Mouse (Mus musculus) C2C12 (cell line): ENCODE measurements around the gene Acacb. TPM values are rescaled to one million over a fixed set of nuclear protein-coding genes. Genes with fewer than 3 reads are reported as not detected.

Source experiments
- H3K27me3 ChIP-seq: one replicate; pipeline ENCODE4 v1.6.1; 2011; ENCODE audit not compliant: control insufficient read depth, insufficient read depth, insufficient read length
- H3K36me3 ChIP-seq: one replicate; pipeline ENCODE4 v1.6.1; 2011; ENCODE audit not compliant: control insufficient read depth, insufficient read depth
- H3K4me3 ChIP-seq: one replicate; pipeline ENCODE4 v1.5.1; 2011; ENCODE audit warnings: mild to moderate bottlenecking, control low read depth; ENCODE audit not compliant: poor library complexity, insufficient read depth, severe bottlenecking
- H3K79me2 ChIP-seq: one replicate; pipeline ENCODE4 v1.6.1; 2011; ENCODE audit not compliant: control insufficient read depth, insufficient read depth
- H3K79me3 ChIP-seq: one replicate; pipeline ENCODE4 v1.6.1; 2011; ENCODE audit warnings: low read depth, control low read depth
- H3ac ChIP-seq: one replicate; pipeline ENCODE3; 2011; ENCODE audit warnings: low read depth; ENCODE audit not compliant: control insufficient read depth, insufficient read length
- CEBPB ChIP-seq: IDR thresholded peaks from one replicate; pipeline ENCODE4 v1.6.1; 2011; ENCODE audit warnings: low read depth, mild to moderate bottlenecking, control low read depth, moderate library complexity
- CTCF ChIP-seq: IDR thresholded peaks from one replicate; pipeline ENCODE4 v1.5.1; 2011; ENCODE audit not compliant: control insufficient read depth, insufficient read depth, insufficient read length
- FOSL1 ChIP-seq: IDR thresholded peaks from one replicate; pipeline ENCODE4 v1.8.0; 2011; ENCODE audit warnings: mild to moderate bottlenecking, low read length; ENCODE audit not compliant: poor library complexity, insufficient read depth, severe bottlenecking
- MAX ChIP-seq: IDR thresholded peaks from one replicate; pipeline ENCODE4 v1.6.1; 2011; ENCODE audit warnings: mild to moderate bottlenecking, control low read depth
- MYOD1 ChIP-seq: IDR thresholded peaks from one replicate; pipeline ENCODE4 v1.6.1; 2011; ENCODE audit warnings: low read depth; ENCODE audit not compliant: control insufficient read depth, insufficient read length
- MYOG ChIP-seq: IDR thresholded peaks from one replicate; pipeline ENCODE4 v1.6.1; 2011; ENCODE audit not compliant: control insufficient read depth, insufficient read length; ENCODE audit errors: extremely low read depth
- USF1 ChIP-seq: IDR thresholded peaks from one replicate; pipeline ENCODE4 v1.6.1; 2011; ENCODE audit warnings: low read depth, mild to moderate bottlenecking, control low read depth, moderate library complexity
- polyA plus RNA-seq: library from polyadenylated mRNA; unstranded; fragments of >200 nt; fragmentation: generic; extraction: Trizol; gene quantifications from one replicate; pipeline ENCODE4 v1.2.1, GENCODE M21; 2012; ENCODE audit warnings: missing spikeins

Acacb gene
- polyA plus RNA-seq, 1 experiment, result 0.26 TPM

DNA sequence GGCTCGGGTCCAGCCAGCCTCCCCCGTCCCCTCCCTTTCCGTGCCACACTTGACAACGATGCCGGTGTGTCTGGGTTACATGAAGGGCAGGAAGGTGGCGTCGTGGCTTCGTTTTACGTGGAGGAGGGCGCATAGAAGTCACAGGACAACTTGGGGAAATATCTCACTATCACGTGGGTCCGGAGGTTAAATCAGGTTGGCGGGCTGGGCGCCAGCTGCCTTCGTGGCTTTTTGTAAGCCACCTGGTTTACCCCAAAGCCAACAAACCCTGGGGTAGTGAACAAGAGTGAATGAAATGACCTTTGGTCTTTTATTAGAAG, 14.9 kb upstream of the Acacb start:
- H3K4me3 ChIP-seq, result peak overlapping the region; percentile 36
- no peaks in the 10 kb centered on the region for H3K79me2 ChIP-seq
- no peaks in the 10 kb centered on the region for H3K27me3 ChIP-seq
- no peak for TF ChIP-seq MYOD1
- no peak for TF ChIP-seq FOSL1
- no peak for TF ChIP-seq MAX
- no peak for TF ChIP-seq CTCF
- no peak for TF ChIP-seq MYOG
- peak; percentile 75 for TF ChIP-seq USF1
- no peak for TF ChIP-seq CEBPB
- peak overlapping the region; percentile 52 for H3ac ChIP-seq
- peaks cover 4% of the 10 kb centered on the region for H3K36me3 ChIP-seq
- H3K79me3 ChIP-seq, result no peaks in the 10 kb centered on the region

DNA sequence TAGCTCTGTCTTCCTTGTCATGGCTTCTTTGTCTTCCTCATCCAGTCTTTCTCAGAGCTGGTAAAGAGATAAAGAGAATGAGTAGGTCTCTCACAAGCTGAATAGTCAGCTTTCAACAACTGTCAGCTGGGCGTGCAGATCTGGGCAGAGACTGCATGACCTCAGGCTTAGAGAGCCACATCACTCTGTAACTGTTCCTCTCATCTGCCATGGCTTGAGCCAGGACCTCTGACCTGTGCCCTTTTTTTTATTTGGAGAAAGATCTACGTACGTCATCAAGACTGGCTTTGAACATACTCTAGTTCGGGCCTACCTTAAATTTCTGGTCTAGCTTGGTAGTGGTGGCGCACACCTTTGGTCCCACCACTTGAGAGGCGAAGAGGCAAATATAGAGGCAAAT, 13.5 kb upstream of the Acacb start:
- no peaks in the 10 kb centered on the region for H3K27me3 ChIP-seq
- H3K36me3 ChIP-seq, result peaks cover 12% of the 10 kb centered on the region

DNA sequence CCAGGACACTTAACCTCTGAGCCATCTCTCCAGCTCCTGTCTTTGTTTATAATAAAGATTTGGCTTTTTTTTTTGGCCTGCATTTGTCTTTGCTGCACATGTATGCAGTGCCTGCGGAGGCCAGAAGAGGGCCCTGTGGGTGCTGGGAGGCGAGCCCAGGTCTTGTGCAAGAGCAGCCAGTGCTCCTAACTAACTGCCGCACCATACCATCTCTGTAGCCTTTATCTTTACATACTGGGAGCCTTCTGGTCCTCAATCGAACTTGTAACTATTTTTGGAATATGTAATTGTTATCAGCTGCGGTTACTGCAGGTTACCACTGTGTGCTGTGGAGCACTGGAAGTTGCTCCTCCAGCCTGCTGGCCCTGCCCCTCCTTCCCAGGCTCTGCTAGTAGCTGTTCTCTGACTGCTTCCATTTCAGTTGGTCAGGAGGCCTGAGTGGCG, 12.2 kb upstream of the Acacb start:
- H3ac ChIP-seq, result no peak overlapping the region
- no peak overlapping the region for H3K4me3 ChIP-seq
- H3K27me3 ChIP-seq, result no peaks in the 10 kb centered on the region
- no peaks in the 10 kb centered on the region for H3K79me2 ChIP-seq
- H3K36me3 ChIP-seq, result peaks cover 12% of the 10 kb centered on the region
- TF ChIP-seq CEBPB (peak; percentile 34), FOSL1 (no peak)
- no peaks in the 10 kb centered on the region for H3K79me3 ChIP-seq

More for the DNA sequence above, 13.5 kb upstream of the Acacb start:
- Histone ChIP-seq H3K4me3 (no peak overlapping the region), H3ac (no peak overlapping the region), H3K79me2 (no peaks in the 10 kb centered on the region), H3K79me3 (no peaks in the 10 kb centered on the region)
- no peak for TF ChIP-seq CEBPB
- TF ChIP-seq FOSL1, result no peak
- no peak for TF ChIP-seq MYOG
- no peak for TF ChIP-seq CTCF

DNA sequence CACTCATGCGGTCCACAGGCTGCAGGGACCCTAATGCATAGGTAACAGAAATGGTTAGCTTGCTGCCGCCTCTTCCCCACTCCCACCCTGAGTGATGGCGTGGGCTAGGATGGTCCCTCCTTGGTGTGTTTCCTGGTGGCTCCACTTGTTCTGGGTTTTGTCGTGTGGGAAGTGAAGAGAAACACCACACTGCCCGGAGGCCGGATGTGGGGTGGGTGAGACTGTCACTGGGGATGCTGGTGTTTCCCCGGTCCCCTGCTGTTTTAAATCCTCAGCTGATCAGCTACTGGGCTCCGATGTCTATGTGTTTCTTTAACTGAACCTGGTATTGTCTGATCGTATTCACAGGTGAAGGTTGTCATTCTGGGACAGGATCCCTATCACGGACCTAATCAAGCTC, 10.8 kb upstream of the Acacb start:
- H3K79me3 ChIP-seq, result no peaks in the 10 kb centered on the region
- H3ac ChIP-seq, result no peak overlapping the region
- no peak for TF ChIP-seq FOSL1
- TF ChIP-seq CEBPB, result no peak
- TF ChIP-seq MYOD1, result no peak
- no peak for TF ChIP-seq MYOG
- no peak for TF ChIP-seq MAX
- TF ChIP-seq CTCF, result no peak
- TF ChIP-seq USF1, result no peak
- no peaks in the 10 kb centered on the region for H3K79me2 ChIP-seq
- peaks cover 12% of the 10 kb centered on the region for H3K36me3 ChIP-seq
- no peak overlapping the region for H3K4me3 ChIP-seq
- no peaks in the 10 kb centered on the region for H3K27me3 ChIP-seq

DNA sequence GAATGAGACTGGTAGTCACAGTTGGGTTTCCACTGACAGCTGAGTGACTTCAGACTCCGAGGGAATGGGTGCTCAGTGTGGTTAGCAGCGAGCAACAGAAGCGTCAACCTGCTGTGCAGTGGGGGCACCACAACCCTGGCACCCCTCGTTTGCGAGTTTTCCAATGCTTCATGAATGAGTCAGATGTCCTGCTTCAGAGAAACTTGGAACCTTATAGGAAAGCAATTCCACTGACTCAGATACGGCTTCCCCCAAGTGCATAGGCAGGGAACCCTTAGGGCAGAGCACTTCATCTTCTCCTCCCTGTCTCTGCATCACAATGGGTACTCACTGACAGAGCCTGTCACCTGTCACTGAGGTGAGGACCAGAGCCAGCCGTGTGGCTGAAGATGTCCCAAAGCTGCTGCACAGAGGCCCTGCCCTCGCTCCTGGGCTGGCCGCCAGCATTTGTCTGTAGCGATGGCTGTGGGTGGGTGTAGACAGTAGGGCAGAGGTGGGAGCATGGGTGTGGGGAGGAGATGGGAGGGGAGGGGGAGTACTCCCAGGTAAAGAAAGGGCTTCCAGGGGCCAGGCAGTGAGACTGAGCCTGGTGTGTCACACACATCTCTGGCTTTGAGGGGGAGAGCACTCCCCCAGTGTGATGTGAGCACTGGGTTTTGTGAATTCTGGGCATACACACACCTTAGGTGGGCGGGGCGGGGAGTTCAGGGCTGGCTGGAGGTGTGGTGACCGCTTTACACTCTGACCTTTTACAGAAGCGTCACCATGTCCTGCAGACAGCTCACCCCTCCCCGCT, 8.7 kb upstream of the Acacb start:
- Histone ChIP-seq H3K79me2 (no peaks in the 10 kb centered on the region), H3ac (no peak overlapping the region), H3K79me3 (no peaks in the 10 kb centered on the region), H3K4me3 (no peak overlapping the region), H3K27me3 (no peaks in the 10 kb centered on the region), H3K36me3 (peaks cover 12% of the 10 kb centered on the region)
- TF ChIP-seq FOSL1 (no peak), CEBPB (no peak), MAX (no peak), USF1 (no peak), CTCF (no peak), MYOD1 (no peak), MYOG (no peak)

DNA sequence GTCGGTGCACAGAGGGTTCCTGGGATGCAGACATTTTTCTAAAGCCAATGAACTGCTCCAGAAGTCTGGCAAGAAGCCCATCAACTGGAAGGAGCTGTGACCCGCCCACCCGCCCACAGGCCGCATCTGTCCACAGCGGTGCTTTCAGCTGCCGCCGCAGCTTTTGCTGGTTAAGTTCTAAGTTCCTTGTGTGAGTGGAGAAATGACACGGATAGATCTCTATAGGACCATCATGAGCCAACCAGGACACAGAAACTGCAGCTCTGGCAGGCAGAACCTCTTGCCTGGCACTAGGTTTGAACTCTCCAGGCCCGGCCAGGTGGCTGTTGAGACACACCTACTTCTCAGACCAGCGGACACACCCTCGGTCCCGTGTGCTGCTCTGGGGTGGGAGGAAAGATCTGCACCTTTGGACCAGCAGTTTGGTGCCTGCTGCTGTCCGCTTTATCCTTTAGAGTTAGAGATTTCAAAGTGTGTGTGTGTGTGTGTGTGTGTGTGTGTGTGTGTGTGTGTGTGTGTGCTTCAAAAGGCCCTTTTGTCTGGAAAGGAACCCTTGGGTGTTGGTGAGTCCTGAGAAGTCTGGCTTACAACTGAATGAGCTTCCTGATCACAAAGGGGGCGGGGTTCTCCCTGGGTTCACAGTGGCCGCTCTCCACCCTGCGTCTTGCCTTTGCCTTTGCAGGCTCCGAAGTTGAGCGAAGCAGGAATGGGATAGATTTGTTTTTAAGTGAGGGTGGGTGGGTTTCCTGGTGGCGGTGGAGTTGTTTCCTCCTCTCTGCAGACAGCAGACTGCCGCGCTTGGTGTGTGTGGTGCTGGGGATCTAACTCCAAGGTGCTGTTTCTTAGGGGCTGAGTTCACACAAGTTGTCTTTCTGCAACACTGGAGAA, 7.8 kb upstream of the Acacb start:
- H3ac ChIP-seq, result no peak overlapping the region

More for the DNA sequence above, 7.8 kb upstream of the Acacb start:
- H3K4me3 ChIP-seq, result no peak overlapping the region
- H3K79me2 ChIP-seq, result no peaks in the 10 kb centered on the region
- no peaks in the 10 kb centered on the region for H3K27me3 ChIP-seq
- H3K79me3 ChIP-seq, result no peaks in the 10 kb centered on the region
- peaks cover 12% of the 10 kb centered on the region for H3K36me3 ChIP-seq
- TF ChIP-seq FOSL1 (no peak), MYOD1 (no peak)
